Mouse (Mus musculus) megakaryocyte, embryonic 14.5 days (primary cell): ENCODE measurements around the gene Ovca2. TPM values are rescaled to one million over a fixed set of nuclear protein-coding genes. Genes with fewer than 3 reads are reported as not detected.

Experiments used
- H3K27me3 ChIP-seq: replicated peaks from 2 replicates; pipeline ENCODE3; 2012; ENCODE audit warnings: inconsistent platforms
- H3K36me3 ChIP-seq: replicated peaks from 2 replicates; pipeline ENCODE3; 2012; ENCODE audit warnings: low read length, inconsistent platforms, mixed read lengths
- H3K4me1 ChIP-seq: 2 replicates; pipeline ENCODE4 v1.6.1; 2012; ENCODE audit warnings: inconsistent platforms
- H3K4me3 ChIP-seq: replicated peaks from 2 replicates; pipeline ENCODE3; 2012; ENCODE audit warnings: moderate library complexity, mild to moderate bottlenecking, inconsistent platforms
- H3K9me3 ChIP-seq: 2 replicates; pipeline ENCODE4 v1.6.1; 2012; ENCODE audit warnings: inconsistent platforms
- FLI1 ChIP-seq: IDR thresholded peaks from 2 replicates; pipeline ENCODE4 v1.6.1; 2012; ENCODE audit warnings: low read length, inconsistent platforms, mixed read lengths
- GATA1 ChIP-seq: IDR thresholded peaks from 3 replicates; pipeline ENCODE4 v1.6.1; 2012; ENCODE audit warnings: mixed read lengths, low read length, inconsistent platforms, borderline replicate concordance
- polyA plus RNA-seq: library from polyadenylated mRNA; stranded (reverse); fragments of >175 nt; gene quantifications from 2 replicates; pipeline ENCODE4 v1.2.3, GENCODE M21; 2012; ENCODE audit warnings: low replicate concordance; ENCODE audit not compliant: insufficient read depth

Gene Ovca2
- polyA plus RNA-seq, 1 experiment = 1.1 TPM

DNA sequence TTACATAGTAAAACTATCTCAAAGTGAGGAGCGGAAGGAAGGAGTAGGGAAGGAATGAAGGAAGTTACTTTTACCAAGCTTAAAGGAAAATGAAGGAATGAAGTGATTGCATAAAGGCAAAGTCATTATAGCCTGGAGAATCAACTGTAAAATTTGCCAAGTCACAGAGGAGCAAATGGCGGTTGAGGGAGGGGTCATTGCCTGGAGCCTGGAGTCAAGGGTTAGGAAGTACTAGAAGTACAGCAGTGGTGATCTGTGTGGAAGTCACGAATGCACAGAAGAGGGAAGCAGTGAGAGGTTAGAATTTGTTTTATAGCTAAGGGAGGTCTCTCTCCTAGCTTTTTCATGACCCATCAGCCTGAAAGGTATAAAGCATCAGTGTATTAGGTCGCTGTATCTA, 47.3 kb downstream of the Ovca2 start:
- TF ChIP-seq FLI1 = no peak
- TF ChIP-seq GATA1 = no peak
- H3K27me3 ChIP-seq = no peaks in the 10 kb centered on the region
- no peak overlapping the region for H3K4me3 ChIP-seq

DNA sequence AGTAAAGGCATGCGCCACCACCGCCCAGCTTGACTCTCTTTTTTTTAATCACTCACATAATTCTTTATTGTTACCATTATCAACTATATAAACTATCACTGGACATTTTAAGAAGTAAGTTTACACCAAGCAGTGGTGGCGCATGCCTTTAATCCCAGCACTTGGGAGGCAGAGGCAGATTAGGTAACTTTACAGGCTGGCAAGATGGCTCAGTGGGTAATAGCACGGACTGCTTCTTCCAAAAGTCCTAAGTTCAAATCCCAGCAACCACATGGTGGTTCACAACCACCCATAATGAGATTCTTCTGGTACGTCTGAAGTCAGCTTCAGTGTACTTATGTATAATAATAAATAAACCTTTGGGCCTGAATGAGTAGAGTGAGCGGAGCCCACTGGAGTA, 49.2 kb downstream of the Ovca2 start:
- Histone ChIP-seq H3K27me3 (no peaks in the 10 kb centered on the region), H3K4me1 (peaks cover 21% of the 10 kb centered on the region), H3K4me3 (no peak overlapping the region), H3K36me3 (peaks cover 8% of the 10 kb centered on the region), H3K9me3 (no peaks in the 10 kb centered on the region)
- no peak for TF ChIP-seq GATA1

More for the DNA sequence above, 47.3 kb downstream of the Ovca2 start:
- no peaks in the 10 kb centered on the region for H3K9me3 ChIP-seq
- H3K4me1 ChIP-seq = peaks cover 27% of the 10 kb centered on the region
- H3K36me3 ChIP-seq = peaks cover 18% of the 10 kb centered on the region

DNA sequence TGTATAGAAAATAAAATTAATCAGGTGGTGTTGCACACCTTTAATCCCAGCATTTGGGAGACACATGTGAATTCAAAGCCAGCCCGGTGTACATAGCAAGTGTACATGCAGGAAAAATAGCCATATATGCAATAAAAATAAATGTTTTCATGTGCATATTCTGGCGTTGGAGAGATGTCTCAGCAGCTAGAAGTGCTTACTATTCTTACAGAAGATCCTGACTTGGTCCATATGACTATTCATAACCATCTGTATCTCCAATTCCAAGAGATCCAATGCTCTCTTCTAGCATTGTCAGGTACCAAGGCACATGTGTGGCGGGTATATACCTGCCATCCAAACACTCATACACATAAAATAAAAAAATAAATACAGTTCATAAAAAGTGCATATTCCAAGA, 52.3 kb downstream of the Ovca2 start:
- Histone ChIP-seq H3K4me3 (no peak overlapping the region), H3K4me1 (peaks cover 10% of the 10 kb centered on the region), H3K27me3 (no peaks in the 10 kb centered on the region), H3K36me3 (peaks cover 8% of the 10 kb centered on the region), H3K9me3 (no peaks in the 10 kb centered on the region)
- no peak for TF ChIP-seq GATA1
- TF ChIP-seq FLI1 = no peak

Other genes with a start within 250 kb of the Ovca2 start
- gene Hic1, start 9.3 kb downstream of the Ovca2 start, polyA plus RNA-seq = 0.41 TPM in 1 of 2 replicates, not detected in the other
- 19.5 and 24.9 TPM in 2 replicates for gene Dph1, start 12.4 kb upstream of the Ovca2 start, polyA plus RNA-seq
- gene Rtn4rl1, start 14.9 kb upstream of the Ovca2 start, polyA plus RNA-seq = 0.29 TPM in 1 of 2 replicates, not detected in the other
- 10.0 and 11.0 TPM in 2 replicates for gene Rpa1, start 169.5 kb upstream of the Ovca2 start, polyA plus RNA-seq
- 0.43 and 1.8 TPM in 2 replicates for gene Smyd4, start 169.6 kb upstream of the Ovca2 start, polyA plus RNA-seq
- 2.5 TPM in 1 of 2 replicates, not detected in the other for gene Serpinf1, start 243.9 kb upstream of the Ovca2 start, polyA plus RNA-seq